Mouse (Mus musculus) stomach, postnatal 0 days (tissue): ENCODE measurements around the gene Aldh2.
"Not testable (repeated sequence)": the region's sequence is repeated elsewhere in the genome, so short reads cannot be mapped to it uniquely, and the experiment has no call there.

Source experiments
- CTCF ChIP-seq: IDR thresholded peaks from 2 replicates; pipeline ENCODE4 v1.5.1; 2016; ENCODE audit warnings: antibody characterized with exemption, low read depth, mild to moderate bottlenecking, moderate library complexity
- EP300 ChIP-seq: optimal IDR thresholded peaks from 2 replicates; pipeline ENCODE3; 2016; ENCODE audit warnings: antibody characterized with exemption

DNA sequence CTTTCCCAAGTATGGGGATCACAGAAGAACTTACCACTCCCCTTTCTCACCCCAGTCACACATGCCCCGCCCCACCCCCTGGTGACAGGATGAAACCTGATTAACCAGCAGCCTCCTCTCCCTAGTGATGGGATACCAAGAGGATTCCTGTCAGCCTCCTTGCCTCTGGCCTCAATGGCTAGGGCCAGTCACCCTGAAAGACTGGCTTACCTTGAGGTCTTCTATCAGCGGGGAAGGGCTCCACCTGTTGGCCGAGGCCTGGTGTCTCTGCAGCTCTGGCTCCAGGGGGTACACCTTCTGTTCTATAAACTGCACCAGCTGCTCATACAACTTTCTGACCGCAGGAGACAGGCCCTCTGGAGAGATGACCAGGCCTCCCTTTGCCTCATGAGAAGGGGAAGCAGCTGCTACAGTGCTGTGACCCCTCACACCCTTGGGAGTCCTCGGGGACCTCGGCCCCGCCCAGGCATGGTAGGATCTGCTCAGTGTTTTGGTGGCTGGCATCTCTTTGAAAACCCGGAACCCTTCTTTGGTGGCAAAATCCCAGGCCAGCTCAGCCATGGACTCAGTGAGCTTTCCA lies 16.0 kb upstream of the Aldh2 start:
- peak; percentile 41 for TF ChIP-seq CTCF
- TF ChIP-seq EP300, result not testable (repeated sequence)
